Mouse (Mus musculus): ENCODE results near the gene Dexi.

Dexi gene

GRCm38 (mm10) chr16:10503058-10503457 lies 39.8 kb downstream of the Dexi start:
- ATAC-seq (ENCODE audit: insufficient number of reproducible peaks, low FRiP score, low TSS enrichment): no peak

GRCm38 (mm10) chr16:10501865-10502264 lies 41.0 kb downstream of the Dexi start:
- ATAC-seq (ENCODE audit: insufficient number of reproducible peaks, low FRiP score, low TSS enrichment): no peak

DNA sequence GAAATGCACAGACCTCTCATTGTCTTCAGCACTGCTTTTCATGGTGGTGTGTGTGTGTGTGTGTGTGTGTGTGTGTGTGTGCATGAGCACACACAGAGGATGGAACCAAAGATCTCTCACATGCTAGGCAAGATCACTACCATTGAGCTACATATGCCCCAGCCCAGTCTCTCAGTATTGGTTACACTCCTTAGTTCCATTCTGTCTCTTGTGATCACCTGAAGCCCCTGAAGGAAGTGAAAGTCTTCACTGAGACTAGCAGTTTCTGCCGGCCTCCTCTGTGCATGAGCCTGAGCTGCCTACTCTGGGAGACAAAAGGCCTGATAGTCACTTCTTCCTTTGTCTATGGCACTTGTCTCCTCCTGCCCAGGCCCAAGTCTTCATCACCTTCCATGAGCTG lies 43.7 kb downstream of the Dexi start:
- ATAC-seq (ENCODE audit: insufficient number of reproducible peaks, low FRiP score, low TSS enrichment): no peak

DNA sequence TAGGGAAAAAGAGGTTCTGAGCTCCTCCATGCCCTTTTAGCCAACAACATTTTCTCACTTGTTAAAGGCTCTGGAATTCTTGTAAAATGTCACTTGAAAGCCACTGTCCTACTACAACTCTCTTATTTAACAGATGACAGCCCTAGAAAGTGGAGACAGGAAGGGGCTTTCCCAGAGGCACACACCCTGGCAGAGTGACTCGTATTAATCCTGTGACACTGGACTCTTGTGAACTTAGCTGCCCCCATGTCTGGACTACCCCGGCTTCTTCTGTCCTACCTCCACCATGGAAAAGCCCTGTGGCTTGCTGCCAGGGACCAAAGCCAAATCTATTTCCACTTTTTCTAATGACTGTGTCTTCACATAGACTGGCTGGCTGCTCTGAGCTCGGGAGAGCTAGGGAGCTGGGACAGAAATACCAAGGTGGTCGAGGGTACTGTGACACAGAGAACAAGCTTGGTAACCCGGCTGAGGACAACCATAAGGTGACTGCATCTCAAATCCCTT lies 44.7 kb downstream of the Dexi start:
- no peak for ATAC-seq (ENCODE audit: insufficient number of reproducible peaks, low FRiP score, low TSS enrichment)

DNA sequence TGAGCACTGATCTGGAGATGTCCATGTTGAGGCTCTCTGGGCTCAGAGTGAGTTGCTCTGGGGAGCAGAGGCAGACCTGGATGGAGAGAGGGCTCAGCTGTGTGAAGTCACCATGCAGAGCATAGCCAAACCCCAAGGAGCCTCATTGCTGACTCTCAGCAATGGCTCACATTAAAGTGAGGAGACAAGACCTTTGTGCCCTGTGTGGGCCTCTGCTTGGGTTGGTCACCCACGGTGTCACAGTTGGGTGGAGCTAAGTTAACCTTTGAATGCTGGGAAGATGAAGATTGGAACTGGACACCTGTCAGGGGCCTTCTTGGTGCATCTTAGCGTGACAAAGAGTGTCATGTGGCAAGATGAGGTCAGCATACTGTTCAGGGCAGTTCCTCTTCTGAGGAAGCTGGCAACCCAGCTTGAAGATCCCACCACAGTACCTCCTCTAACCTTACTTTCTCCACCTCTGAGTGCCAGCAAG lies 47.0 kb downstream of the Dexi start:
- ATAC-seq (ENCODE audit: insufficient number of reproducible peaks, low FRiP score, low TSS enrichment): no peak

GRCm38 (mm10) chr16:10492587-10492986 lies 50.3 kb downstream of the Dexi start:
- ATAC-seq (ENCODE audit: insufficient number of reproducible peaks, low FRiP score, low TSS enrichment): no peak

DNA sequence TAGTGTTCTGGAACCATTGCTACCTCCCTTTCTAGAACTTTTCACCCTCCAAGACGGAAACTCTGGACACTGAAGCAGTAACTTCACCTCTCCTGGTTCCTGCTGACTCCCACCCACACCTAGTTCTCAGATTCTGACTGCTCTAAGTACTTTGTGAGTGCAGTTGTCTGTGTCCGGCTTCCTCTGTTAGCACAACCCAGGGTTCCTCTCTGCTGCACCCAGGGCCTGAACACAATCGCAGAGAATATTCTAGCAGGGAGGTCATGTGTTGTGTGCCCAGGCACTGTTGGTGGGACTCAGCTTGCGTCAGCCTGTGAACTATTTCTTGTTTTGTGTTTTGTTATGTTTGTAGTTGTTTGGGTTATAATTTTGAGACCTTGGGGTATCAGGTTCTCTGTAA lies 51.1 kb downstream of the Dexi start:
- no peak for ATAC-seq (ENCODE audit: insufficient number of reproducible peaks, low FRiP score, low TSS enrichment)

GRCm38 (mm10) chr16:10490503-10491150 lies 52.2 kb downstream of the Dexi start:
- no peak for ATAC-seq (ENCODE audit: insufficient number of reproducible peaks, low FRiP score, low TSS enrichment)

DNA sequence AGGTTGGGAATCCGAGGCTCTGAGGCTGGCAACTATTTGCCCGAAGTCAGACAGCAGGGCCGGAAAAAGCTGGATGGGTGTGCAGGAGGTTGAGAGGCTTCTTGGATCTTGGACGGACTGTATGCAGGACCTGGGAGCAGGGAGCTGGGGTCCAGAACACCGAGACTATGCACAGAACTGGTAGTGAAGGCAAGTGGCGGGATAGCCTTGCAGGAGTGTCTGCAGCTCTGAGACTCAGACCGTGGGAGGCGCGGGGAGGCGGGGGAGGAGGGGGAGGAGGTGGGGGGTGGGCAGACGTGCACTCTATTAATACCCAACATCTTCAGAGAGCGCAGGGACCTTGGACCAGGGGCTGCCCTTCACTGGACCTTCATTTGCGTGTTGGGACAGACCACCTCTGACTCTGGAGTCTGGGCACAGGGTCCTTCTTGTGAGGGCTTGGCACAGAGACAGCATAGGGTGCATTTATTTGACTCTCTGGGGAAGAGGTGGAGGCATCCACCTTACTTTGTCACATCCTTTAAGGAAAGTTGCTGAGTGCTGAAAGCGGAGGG lies 52.9 kb downstream of the Dexi start:
- no peak for ATAC-seq (ENCODE audit: insufficient number of reproducible peaks, low FRiP score, low TSS enrichment)

GRCm38 (mm10) chr16:10489483-10489882 lies 53.4 kb downstream of the Dexi start:
- ATAC-seq (ENCODE audit: insufficient number of reproducible peaks, low FRiP score, low TSS enrichment): no peak

DNA sequence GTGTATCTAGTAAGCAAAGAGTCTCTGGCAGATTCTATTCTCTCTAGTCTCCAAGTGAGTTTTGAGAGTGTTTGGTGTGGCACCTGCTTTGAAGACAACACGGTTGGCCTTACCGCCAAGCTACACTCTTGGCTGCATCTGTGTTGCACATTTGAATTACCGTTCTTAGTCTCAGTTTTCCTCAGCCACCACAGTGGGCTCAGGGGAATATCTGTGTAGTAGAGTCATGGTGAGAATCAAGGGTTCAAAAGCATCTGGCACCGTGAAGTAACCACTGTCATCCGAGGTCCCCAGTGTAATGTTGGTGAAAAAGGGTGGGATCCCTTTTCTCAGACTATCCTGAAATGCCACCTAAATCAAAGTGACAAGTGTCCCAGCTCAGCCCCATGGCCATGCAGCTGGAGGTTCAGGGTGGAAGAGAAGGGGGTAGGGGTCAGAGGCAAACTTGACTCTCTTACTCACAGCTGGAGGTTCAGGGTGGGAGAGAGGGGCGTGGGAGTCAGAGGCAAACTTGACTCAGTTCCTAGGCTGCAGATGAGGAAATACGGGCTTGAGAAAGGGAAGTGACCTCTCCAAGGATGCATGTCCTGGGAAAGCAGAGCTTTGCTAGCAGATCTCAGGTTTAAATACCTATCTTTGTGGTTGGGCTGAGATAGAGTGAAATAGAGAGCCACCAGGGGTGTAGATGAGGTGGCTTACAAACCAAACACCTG lies 53.9 kb downstream of the Dexi start:
- ATAC-seq (ENCODE audit: insufficient number of reproducible peaks, low FRiP score, low TSS enrichment): no peak

GRCm38 (mm10) chr16:10487895-10488493 lies 54.9 kb downstream of the Dexi start:
- no peak for ATAC-seq (ENCODE audit: insufficient number of reproducible peaks, low FRiP score, low TSS enrichment)

DNA sequence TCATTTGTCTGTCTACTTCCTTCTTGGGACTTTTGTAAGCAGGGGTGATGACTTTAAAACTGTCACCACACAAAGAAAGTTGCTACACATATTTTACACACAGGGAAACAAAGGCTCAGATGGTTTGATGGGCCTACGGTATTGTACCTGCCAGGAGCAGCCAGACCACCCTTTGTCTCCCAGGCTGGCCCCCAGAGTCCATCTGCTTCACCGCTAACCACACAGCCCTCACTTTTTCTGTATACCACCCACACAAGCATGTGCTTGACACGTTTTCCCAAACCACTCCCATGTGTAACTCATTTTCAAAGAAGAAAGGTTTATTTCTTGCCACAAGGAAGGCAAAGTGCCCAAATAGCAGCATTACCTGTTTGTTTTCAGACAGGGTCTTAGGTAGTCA lies 55.9 kb downstream of the Dexi start:
- ATAC-seq (ENCODE audit: insufficient number of reproducible peaks, low FRiP score, low TSS enrichment): no peak

DNA sequence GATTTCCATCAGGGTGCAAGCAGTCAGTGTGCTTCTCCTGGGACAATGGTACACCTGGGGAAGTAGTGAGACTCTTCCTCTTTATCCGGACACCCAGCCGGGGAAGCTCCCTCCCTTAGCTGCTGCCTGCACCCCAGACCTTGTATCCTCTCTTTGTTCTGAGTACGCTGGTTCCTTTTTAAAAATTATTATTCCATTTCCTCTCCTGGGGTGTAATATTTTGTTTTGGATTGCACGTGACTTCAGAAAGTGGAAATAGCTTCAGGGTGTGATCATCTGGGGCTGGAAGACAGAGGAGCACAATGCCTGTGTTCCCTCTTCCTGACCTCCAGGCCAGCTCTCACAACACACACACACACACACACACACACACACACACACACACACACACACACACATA lies 60.5 kb downstream of the Dexi start:
- ATAC-seq (ENCODE audit: insufficient number of reproducible peaks, low FRiP score, low TSS enrichment): no peak

GRCm38 (mm10) chr16:10479857-10480256 lies 63.0 kb downstream of the Dexi start, which contains the start of gene Ciita:
TSS of gene Ciita (plus strand) at chr16:10480059.
- ATAC-seq (ENCODE audit: insufficient number of reproducible peaks, low FRiP score, low TSS enrichment): no peak

- ATAC-seq (ENCODE audit: insufficient number of reproducible peaks, low FRiP score, low TSS enrichment): no peak
Observed at GRCm38 (mm10) chr16:10475919-10476318, 66.9 kb downstream of the Dexi start.

GRCm38 (mm10) chr16:10474956-10475355 lies 67.9 kb downstream of the Dexi start:
- no peak for ATAC-seq (ENCODE audit: insufficient number of reproducible peaks, low FRiP score, low TSS enrichment)

DNA sequence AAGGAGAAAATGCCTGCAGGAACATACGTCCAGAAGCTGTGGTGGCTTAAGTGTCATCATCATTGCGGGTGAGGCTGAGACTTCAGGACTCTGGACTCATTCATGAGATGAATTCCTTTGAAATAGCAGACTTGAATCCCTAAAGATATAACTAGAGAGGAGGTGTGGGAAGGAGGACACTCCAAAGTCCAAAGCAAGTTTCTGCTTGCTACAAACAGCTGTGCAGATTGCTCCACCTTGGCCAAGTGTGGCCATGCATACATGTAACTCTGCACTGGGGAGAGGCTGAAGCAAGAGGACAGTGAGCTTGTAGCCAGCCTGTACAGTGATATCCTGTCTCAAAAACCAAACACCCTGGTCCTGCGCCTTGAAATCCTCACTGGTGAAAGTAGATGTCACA lies 70.9 kb downstream of the Dexi start:
- no peak for ATAC-seq (ENCODE audit: insufficient number of reproducible peaks, low FRiP score, low TSS enrichment)

DNA sequence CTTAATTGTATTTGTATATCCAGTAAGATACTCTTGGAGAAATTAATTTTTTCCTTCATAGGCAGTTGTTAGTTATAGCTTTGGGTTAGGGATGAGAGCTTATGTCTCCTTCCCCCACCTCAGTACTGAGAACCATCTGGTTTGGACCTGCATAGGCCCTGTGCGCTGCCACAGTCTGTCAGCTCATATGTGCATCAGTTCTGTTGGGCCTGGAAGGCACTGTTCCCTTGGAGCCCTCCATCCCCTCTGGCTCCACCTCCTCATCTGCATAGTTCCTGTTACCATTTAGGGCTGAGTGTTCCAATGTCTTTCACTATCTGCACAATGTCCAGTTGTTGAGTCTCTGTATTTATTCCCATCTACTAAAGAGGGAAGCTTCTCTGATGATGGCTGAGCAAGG lies 74.7 kb downstream of the Dexi start:
- ATAC-seq (ENCODE audit: insufficient number of reproducible peaks, low FRiP score, low TSS enrichment): no peak

DNA sequence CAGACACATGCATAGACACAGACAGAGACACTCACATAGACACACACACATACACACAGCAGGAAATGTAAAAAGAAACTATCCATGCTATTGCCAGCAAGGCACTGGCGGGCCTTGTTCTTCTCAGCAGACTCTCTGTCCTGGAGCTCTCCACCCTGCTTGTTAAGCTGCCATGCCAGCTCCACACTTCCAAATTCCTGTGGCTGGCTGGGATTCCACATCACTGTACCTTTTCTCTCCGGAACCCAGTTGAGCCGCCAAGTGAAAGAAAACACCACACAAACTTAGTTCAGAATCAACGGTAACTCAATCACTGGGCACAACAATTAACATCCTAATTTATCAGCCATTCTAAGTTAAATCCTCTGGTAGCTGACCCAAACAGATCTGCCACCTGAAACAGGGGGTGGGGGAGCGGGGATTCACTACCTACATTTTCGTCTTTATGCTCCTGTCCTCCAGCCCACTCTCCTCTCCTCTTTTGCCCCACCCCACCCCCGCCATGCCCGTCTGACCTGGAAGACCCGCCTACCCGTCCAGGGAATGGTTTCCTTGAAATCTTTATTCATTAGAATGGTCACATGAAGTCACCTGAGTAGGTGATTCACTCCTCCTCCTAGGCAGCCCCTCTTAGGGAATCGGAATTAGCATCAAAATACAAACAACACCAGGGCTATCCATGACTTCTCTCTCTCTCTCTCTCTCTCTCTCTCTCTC lies 75.3 kb downstream of the Dexi start:
- ATAC-seq (ENCODE audit: insufficient number of reproducible peaks, low FRiP score, low TSS enrichment): no peak
